Mouse (Mus musculus): ENCODE results near the gene Zp2. TPM values are rescaled to one million over a fixed set of nuclear protein-coding genes. Genes with fewer than 3 reads are reported as not detected.

Zp2 gene
- 0.06 and 0.17 TPM in 2 replicates for polyA plus RNA-seq (2015; fragmentation: Nextera tagmentation; extraction: Ambion mirVana)

DNA sequence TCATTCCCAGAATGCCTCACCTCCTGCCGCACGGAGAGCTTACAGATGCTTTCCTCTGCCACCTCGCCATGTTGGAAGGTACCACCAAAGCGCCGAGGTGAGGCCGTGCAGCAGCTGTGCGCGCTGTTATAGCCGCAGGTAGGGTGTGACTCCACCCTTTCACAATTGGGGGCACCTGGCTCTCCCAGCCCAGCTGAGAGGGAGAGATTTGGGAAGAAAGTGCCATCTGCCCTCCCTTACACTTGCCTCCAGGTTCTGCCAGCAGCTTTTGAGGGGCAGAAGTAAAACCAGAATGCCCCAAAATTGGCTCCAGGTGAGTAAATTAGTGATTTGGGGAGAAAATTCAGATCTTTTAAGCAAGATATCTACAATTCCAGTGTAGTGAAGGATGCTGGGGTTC is at the start of gene Zp2:
Gene Zp2, minus strand, starts transcription at position 101 of the 400 bp plus-strand sequence.
- Histone ChIP-seq H3K4me3 (no peak within 1 kb of the TSS), H3K27ac (replicated peaks) (no peak within 1 kb of the TSS), H3K27me3 (replicated peaks) (no peaks in the 10 kb centered on the region), H3K4me1 (0 out of 2 replicates have a peak, but pooled peaks cover 5% of the 10 kb centered on the region), H3K9me3 (no peaks in the 10 kb centered on the region), H3K4me2 (no peak within 1 kb of the TSS), H3K36me3 (no peaks in the 10 kb centered on the region), H3K9ac (no peak within 1 kb of the TSS)
- ATAC-seq (ENCODE audit: extremely low read depth, insufficient number of reproducible peaks, low FRiP score, low TSS enrichment): no peak
- WGBS: 70% methylated on average over 9 of the region's 9 CpGs

DNA sequence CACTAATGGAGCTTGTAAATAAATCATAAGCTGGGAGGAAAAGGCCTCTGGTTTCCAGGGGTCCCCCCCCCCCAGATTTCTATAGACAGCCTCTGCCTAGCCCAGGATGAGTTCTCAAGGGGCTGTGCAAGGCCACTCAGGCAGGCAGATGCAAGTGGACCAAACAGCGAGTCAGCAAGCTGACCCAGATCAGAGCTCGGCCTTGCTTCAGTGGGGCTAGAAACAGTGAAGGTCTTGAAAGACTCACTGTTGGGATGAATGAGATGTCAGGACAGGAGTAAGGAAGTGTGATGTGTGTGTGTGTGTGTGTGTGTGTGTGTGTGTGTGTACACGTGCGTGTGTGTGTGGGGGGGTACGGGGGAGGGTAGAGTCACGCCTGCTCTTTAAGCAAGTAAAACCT is 47.7 kb upstream of the Zp2 start:
- Histone ChIP-seq H3K36me3 (no peaks in the 10 kb centered on the region), H3K4me2 (no peak overlapping the region), H3K27me3 (replicated peaks) (no peaks in the 10 kb centered on the region), H3K9me3 (no peaks in the 10 kb centered on the region), H3K27ac (replicated peaks) (no peak overlapping the region), H3K4me3 (no peak overlapping the region), H3K4me1 (peaks cover 17% of the 10 kb centered on the region), H3K9ac (no peak overlapping the region)
- WGBS: 87% methylated on average over 6 of the region's 6 CpGs
- ATAC-seq (ENCODE audit: extremely low read depth, insufficient number of reproducible peaks, low FRiP score, low TSS enrichment): no peak

DNA sequence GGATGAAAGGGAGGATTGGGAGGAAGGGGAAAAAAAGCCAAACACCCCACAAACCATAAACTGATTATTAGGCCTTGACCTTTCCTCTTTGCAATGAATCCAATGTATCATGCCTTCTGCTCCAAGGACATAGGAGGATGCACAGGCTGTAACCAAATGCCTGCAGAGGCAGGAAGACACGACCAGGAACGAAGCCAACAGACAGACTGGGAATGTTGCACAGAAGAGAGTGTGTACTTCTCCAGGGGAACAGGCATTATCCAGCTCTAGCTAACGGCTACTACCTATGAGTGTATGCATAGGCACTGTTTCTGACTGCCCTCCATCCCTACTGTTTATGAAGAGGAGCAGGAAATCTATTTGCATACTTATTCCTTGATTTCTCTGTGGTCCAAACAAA is 47.1 kb upstream of the Zp2 start:
- H3K36me3 ChIP-seq: no peaks in the 10 kb centered on the region
- no peak for ATAC-seq (ENCODE audit: extremely low read depth, insufficient number of reproducible peaks, low FRiP score, low TSS enrichment)
- H3K27ac ChIP-seq (replicated peaks): no peak overlapping the region
- no peaks in the 10 kb centered on the region for H3K27me3 ChIP-seq (replicated peaks)
- no peak overlapping the region for H3K9ac ChIP-seq
- H3K9me3 ChIP-seq: no peaks in the 10 kb centered on the region
- no peak overlapping the region for H3K4me2 ChIP-seq
- WGBS: 46% methylated on average over 3 of the region's 3 CpGs
- no peak overlapping the region for H3K4me3 ChIP-seq
- peaks cover 17% of the 10 kb centered on the region for H3K4me1 ChIP-seq

DNA sequence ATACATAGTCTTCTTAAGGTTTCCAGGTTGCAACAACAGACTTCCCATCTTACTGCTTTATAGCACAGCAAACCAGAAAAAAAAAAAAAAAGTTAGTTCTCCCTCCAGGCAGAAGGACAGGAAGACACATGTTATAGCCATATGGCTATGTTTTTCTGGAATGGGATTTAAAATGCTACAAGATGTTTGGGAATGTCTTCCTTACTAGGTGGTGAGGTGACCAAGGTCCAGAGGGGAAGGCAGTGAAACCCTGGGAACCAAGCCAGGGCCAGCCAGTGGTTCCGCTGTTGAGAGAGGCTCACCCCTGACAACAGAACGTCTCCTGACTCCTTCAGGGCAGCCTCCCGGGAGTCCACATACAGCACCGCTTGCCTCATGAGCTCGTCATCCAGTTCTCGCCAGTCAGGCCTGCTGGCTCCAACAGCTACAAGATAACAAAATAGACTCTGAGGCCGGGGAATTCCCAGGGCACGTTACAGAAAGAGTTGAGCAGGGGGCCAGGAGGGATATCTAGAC is 45.1 kb upstream of the Zp2 start:
- Histone ChIP-seq H3K9me3 (no peaks in the 10 kb centered on the region), H3K27ac (replicated peaks) (peak overlapping the region; percentile 3; the same call in 1 of the 2 replicates), H3K27me3 (replicated peaks) (no peaks in the 10 kb centered on the region), H3K36me3 (no peaks in the 10 kb centered on the region), H3K4me3 (no peak overlapping the region), H3K9ac (no peak overlapping the region), H3K4me1 (peaks cover 17% of the 10 kb centered on the region), H3K4me2 (peak overlapping the region; percentile 5; the same call in 1 of the 2 replicates)
- 10% methylated on average over 8 of the region's 8 CpGs for WGBS
- peak; percentile 35; the same call in 1 of the 2 replicates for ATAC-seq (ENCODE audit: extremely low read depth, insufficient number of reproducible peaks, low FRiP score, low TSS enrichment)

DNA sequence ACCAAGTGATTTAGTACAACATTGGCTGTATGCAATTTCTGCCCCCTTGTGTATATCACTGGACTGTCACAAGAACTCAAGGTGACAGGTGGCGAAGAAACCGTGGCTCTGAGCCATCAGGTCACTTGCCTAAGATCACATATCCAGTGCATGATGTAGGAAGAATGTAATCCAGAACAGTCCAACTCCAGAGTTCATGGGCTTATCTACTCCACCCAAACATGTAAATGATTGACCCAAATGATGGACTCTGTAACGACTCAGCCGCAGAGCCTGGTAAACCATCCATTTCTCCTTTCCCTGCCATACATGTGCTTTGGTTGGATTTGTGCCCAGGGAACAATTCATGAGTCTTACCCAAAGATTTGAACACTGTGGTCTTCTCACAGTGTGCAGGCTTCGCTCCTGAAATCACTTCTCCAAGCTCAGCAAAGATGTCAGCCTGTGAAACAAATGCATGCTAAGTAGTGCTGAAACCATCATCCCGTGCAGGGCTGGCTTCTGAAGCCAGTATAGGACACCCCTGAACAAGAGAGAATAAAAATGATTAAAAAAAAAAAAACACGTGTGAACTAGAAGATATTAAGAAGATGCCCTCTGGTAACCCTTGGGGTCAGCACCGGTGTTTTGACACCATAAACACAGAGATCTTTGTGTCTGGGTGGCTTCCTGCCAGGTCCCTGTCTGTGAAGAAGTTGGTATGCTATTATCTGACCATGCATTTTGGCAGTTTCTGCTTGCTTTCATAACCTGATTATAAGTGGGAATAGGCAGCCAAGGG is 44.5 kb upstream of the Zp2 start:
- Histone ChIP-seq H3K4me2 (no peak overlapping the region), H3K9ac (no peak overlapping the region), H3K27me3 (replicated peaks) (no peaks in the 10 kb centered on the region), H3K9me3 (no peaks in the 10 kb centered on the region), H3K36me3 (no peaks in the 10 kb centered on the region), H3K27ac (replicated peaks) (peak overlapping the region; percentile 5; the same call in 1 of the 2 replicates), H3K4me1 (peaks cover 17% of the 10 kb centered on the region), H3K4me3 (no peak overlapping the region)
- no peak; the same call in 1 of the 2 replicates for ATAC-seq (ENCODE audit: extremely low read depth, insufficient number of reproducible peaks, low FRiP score, low TSS enrichment)
- WGBS: 57% methylated on average over 8 of the region's 8 CpGs

DNA sequence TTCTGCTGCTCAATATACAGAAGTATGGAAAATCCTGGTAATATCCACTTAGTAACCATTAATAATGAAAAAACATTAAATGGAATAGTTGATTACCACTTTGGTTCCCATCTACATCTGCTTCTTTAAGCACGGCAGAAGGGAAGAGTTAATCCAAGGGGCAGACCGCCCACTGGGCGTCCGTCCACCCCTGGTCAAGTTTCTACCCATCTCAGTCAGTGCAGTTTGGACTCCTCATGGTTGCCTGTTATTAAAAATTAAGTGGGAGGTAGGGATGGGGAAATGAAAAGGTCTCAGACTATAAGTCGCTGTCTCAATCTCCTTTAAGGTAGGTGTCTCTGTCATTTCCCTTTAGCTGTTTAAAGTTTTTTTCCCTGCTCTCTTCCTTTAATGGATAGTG is 43.9 kb upstream of the Zp2 start:
- peaks cover 17% of the 10 kb centered on the region for H3K4me1 ChIP-seq
- H3K4me2 ChIP-seq: no peak overlapping the region
- no peak overlapping the region for H3K27ac ChIP-seq (replicated peaks)
- 82% methylated on average over 5 of the region's 5 CpGs for WGBS
- ATAC-seq (ENCODE audit: extremely low read depth, insufficient number of reproducible peaks, low FRiP score, low TSS enrichment): no peak
- no peaks in the 10 kb centered on the region for H3K9me3 ChIP-seq
- H3K36me3 ChIP-seq: no peaks in the 10 kb centered on the region
- no peaks in the 10 kb centered on the region for H3K27me3 ChIP-seq (replicated peaks)
- H3K4me3 ChIP-seq: no peak overlapping the region
- no peak overlapping the region for H3K9ac ChIP-seq

DNA sequence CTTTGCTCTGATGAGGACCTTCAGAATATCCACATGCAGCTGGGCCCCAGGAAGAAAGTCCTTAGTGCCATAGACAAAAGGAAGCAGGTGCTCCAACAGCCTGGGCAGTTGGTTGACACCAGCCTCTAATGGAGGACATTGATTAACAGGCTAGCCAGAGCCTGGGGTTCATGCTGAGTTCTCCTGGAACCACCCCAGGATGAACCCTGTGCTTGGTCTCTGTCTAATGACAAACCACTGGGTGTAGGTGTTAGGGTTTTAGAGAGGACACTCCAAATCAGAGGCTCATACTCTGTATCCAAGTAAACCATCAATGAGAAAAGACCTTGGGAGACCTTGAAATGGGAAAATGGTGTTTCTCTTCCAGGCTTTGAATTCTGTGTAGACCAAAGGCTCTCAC is 37.8 kb upstream of the Zp2 start:
- Histone ChIP-seq H3K27me3 (replicated peaks) (no peaks in the 10 kb centered on the region), H3K4me1 (no peaks in the 10 kb centered on the region), H3K4me2 (no peak overlapping the region), H3K36me3 (no peaks in the 10 kb centered on the region), H3K9me3 (no peaks in the 10 kb centered on the region), H3K4me3 (no peak overlapping the region), H3K9ac (no peak overlapping the region), H3K27ac (replicated peaks) (no peak overlapping the region)
- no peak for ATAC-seq (ENCODE audit: extremely low read depth, insufficient number of reproducible peaks, low FRiP score, low TSS enrichment)

DNA sequence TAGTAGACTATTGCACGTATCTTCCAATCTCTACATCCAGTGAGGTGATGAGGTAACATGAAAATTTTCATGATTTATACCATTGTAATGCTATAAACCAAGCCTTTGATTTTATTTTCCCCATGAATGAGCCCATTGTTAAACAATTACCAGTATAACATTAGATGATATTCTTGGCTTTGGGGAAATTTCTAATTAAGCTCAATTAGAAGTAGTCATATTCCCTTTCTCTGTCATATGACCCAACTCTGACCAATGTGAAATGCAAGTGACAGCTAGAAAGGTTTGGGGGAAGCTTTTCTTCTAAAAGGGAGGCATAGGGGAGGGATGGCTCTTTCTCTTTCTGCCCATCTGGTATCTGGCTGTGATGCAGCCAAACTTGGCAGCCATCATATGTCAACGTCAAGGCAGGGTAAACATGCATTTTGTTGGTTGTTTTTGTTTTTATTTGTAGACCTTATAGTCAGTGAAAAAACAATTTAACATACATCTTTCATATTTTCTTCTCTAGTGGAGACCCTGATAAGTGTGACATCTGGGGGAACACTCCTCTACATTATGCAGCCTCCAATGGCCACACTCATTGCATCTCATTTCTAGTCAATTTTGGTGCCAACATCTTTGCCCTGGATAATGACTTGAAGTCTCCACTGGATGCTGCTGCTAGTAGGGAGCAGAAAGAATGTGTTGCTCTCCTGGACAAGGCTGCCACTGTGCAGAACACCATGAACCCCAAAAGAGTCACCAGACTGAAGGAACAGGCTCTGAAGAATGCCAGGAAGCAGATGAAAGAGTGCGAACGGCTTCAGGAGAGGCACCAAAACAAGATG is 36.5 kb upstream of the Zp2 start:
- Histone ChIP-seq H3K27me3 (replicated peaks) (no peaks in the 10 kb centered on the region), H3K4me3 (no peak overlapping the region), H3K4me1 (no peaks in the 10 kb centered on the region), H3K4me2 (no peak overlapping the region), H3K27ac (replicated peaks) (no peak overlapping the region), H3K9ac (no peak overlapping the region), H3K9me3 (no peaks in the 10 kb centered on the region), H3K36me3 (no peaks in the 10 kb centered on the region)
- 84% methylated on average over 4 of the region's 4 CpGs for WGBS
- no peak for ATAC-seq (ENCODE audit: extremely low read depth, insufficient number of reproducible peaks, low FRiP score, low TSS enrichment)

DNA sequence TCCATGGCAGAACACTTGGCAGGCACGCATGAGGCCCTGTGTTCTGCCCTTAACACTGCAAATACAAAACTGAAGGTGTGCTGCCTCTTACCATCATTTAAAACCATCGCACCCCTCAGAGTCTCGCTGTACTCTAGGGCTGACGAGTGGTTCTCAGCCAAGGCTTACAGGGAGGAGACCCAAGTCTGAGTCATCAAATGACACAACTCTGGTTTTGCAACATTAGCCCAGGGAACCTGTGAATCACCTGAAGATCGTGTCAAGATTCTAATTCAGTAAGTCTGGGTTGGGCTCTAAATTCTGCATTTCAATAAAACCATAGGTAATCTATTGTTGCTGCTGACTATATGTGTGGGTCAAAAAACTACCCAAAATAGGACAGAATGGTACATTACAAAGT is 35.5 kb upstream of the Zp2 start:
- Histone ChIP-seq H3K4me2 (no peak overlapping the region), H3K27me3 (replicated peaks) (no peaks in the 10 kb centered on the region), H3K9me3 (no peaks in the 10 kb centered on the region), H3K4me1 (no peaks in the 10 kb centered on the region), H3K9ac (no peak overlapping the region), H3K4me3 (no peak overlapping the region), H3K27ac (replicated peaks) (no peak overlapping the region), H3K36me3 (no peaks in the 10 kb centered on the region)
- ATAC-seq (ENCODE audit: extremely low read depth, insufficient number of reproducible peaks, low FRiP score, low TSS enrichment): no peak
- 64% methylated on average over 5 of the region's 5 CpGs for WGBS

DNA sequence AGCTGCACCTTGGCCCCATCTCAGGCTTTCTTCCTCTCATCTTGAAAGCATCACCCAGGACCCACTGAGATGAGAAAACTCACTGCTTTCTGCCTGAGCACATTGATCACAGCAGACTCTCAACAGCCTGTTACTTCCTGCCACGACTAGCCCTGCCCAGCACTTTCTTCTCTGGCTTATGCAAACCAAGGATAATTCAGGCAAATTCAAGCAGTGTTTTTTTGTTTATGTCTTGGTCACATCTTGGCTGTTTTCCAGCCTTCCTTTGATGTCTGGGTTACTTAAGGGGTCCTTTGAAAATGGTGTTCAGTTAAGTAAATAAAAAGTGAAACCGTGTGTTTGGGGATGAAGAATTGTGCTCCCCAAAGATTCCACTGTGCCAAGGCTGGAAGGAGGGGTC is 33.8 kb upstream of the Zp2 start:
- no peak overlapping the region for H3K4me2 ChIP-seq
- H3K4me1 ChIP-seq: no peaks in the 10 kb centered on the region
- 19% methylated on average over 2 of the region's 2 CpGs for WGBS
- ATAC-seq (ENCODE audit: extremely low read depth, insufficient number of reproducible peaks, low FRiP score, low TSS enrichment): no peak
- no peak overlapping the region for H3K27ac ChIP-seq (replicated peaks)
- no peak overlapping the region for H3K4me3 ChIP-seq
- no peak overlapping the region for H3K9ac ChIP-seq
- H3K9me3 ChIP-seq: no peaks in the 10 kb centered on the region
- no peaks in the 10 kb centered on the region for H3K36me3 ChIP-seq
- H3K27me3 ChIP-seq (replicated peaks): no peaks in the 10 kb centered on the region

DNA sequence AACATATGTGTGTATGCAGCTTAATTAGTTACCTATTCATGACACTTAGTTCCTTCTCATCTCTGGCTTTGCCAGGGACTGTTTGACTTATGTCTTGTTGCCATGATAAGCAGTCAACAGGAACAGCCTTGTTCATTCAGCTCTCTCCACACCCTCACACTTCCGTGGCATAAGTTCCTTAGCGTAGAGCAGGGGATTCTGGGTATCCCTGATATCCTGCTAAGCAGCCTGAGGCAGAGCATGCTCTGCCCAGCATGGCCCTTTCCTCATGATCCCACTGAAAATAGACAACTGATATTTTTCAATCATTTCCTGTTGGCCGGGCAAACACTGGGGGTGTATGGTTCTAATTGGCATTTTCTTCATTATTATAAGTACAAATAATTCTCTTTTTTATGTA is 32.5 kb upstream of the Zp2 start:
- Histone ChIP-seq H3K36me3 (no peaks in the 10 kb centered on the region), H3K4me3 (no peak overlapping the region), H3K9ac (no peak overlapping the region), H3K4me1 (no peaks in the 10 kb centered on the region), H3K4me2 (no peak overlapping the region), H3K9me3 (no peaks in the 10 kb centered on the region), H3K27ac (replicated peaks) (no peak overlapping the region), H3K27me3 (replicated peaks) (no peaks in the 10 kb centered on the region)
- 75% methylated on average over 3 of the region's 3 CpGs for WGBS
- ATAC-seq (ENCODE audit: extremely low read depth, insufficient number of reproducible peaks, low FRiP score, low TSS enrichment): no peak
